Mouse (Mus musculus) induced T-regulatory cell, adult 2 months (primary cell): ENCODE results near the gene Itga7.
"Not testable (repeated sequence)": the region's sequence is repeated elsewhere in the genome, so short reads cannot be mapped to it uniquely, and the experiment has no call there.

ENCODE experiments used
- DNase-seq: peaks from one replicate; pipeline ENCODE4 v3.0.0-alpha.2; 2012; ENCODE audit warnings: low read depth

Gene Itga7

GRCm38 (mm10) chr10:128935826-128936440, 2.3 kb downstream of the Itga7 start:
- DNase-seq: no peak

GRCm38 (mm10) chr10:128937756-128938390, 4.3 kb downstream of the Itga7 start:
- DNase-seq: no peak

GRCm38 (mm10) chr10:128938457-128938856, 4.8 kb downstream of the Itga7 start:
- DNase-seq: no peak

GRCm38 (mm10) chr10:128938974-128939373, 5.4 kb downstream of the Itga7 start:
- DNase-seq: no peak

GRCm38 (mm10) chr10:128940475-128941061, 7.0 kb downstream of the Itga7 start:
- DNase-seq: peak; percentile 69

GRCm38 (mm10) chr10:128945675-128946074, 12.1 kb downstream of the Itga7 start:
- DNase-seq: peak; percentile 62

- DNase-seq: no peak
These were observed 13.9 kb downstream of the Itga7 start for GRCm38 (mm10) chr10:128947496-128947895.

- DNase-seq: no peak
These were observed 16.7 kb downstream of the Itga7 start for GRCm38 (mm10) chr10:128950208-128950887.

GRCm38 (mm10) chr10:128958340-128958739, 24.7 kb downstream of the Itga7 start:
- no peak for DNase-seq

GRCm38 (mm10) chr10:128960142-128960541, 26.5 kb downstream of the Itga7 start:
- DNase-seq: no peak

- no peak for DNase-seq
These were observed 27.3 kb downstream of the Itga7 start, which contains the start of gene Mettl7b for GRCm38 (mm10) chr10:128960590-128961584. Mettl7b (minus strand) TSS chr10:128960988.

- DNase-seq: no peak
These were observed 31.3 kb downstream of the Itga7 start for GRCm38 (mm10) chr10:128964961-128965360.

GRCm38 (mm10) chr10:128965871-128966270, 32.3 kb downstream of the Itga7 start:
- no peak for DNase-seq

GRCm38 (mm10) chr10:128968341-128968749, 34.7 kb downstream of the Itga7 start:
- no peak for DNase-seq

GRCm38 (mm10) chr10:128970740-128971250, 37.2 kb downstream of the Itga7 start:
- no peak for DNase-seq

- no peak for DNase-seq
These were observed 39.2 kb downstream of the Itga7 start for GRCm38 (mm10) chr10:128972841-128973240.

- no peak for DNase-seq
These were observed 42.8 kb downstream of the Itga7 start for GRCm38 (mm10) chr10:128976395-128976794.

- DNase-seq: peak; percentile 58
These were observed 44.0 kb downstream of the Itga7 start for GRCm38 (mm10) chr10:128977522-128978114.

GRCm38 (mm10) chr10:128980644-128981365, 47.2 kb downstream of the Itga7 start:
- no peak for DNase-seq

- DNase-seq: not testable (repeated sequence)
These were observed 55.5 kb downstream of the Itga7 start, which contains the start of gene Olfr9 for GRCm38 (mm10) chr10:128989131-128989530. Olfr9 (plus strand) TSS chr10:128989431.
